Mouse (Mus musculus) embryonic facial prominence, embryonic 14.5 days (tissue): ENCODE data around the gene Trim71. TPM values are rescaled to one million over a fixed set of nuclear protein-coding genes. Genes with fewer than 3 reads are reported as not detected.
A peak's percentile ranks its signal among the peaks of the same experiment; 100 is the strongest.

Source experiments
- ATAC-seq: fragments of 200-750 bp; cut with Nextera tagmentation; 2 replicates; pipeline ENCODE4 v1.8.0; 2017; ENCODE audit warnings: low read depth, moderate number of reproducible peaks, moderate TSS enrichment
- DNase-seq: peaks from one replicate; pipeline ENCODE4 v3.0.0-alpha.2; 2015; ENCODE audit warnings: low spot score
- H3K27ac ChIP-seq: fragments of 300-500 bp; sonication (generic); replicated peaks from 2 replicates; pipeline ENCODE4 v1.5.1; 2014; ENCODE audit warnings: low read depth, mild to moderate bottlenecking, low read length, moderate library complexity
- H3K27me3 ChIP-seq: fragments of 300-500 bp; sonication (generic); replicated peaks from 2 replicates; pipeline ENCODE4 v1.6.1; 2014; ENCODE audit warnings: low read length; ENCODE audit not compliant: control insufficient read depth, insufficient read depth
- H3K36me3 ChIP-seq: fragments of 300-500 bp; sonication (generic); 2 replicates; pipeline ENCODE4 v1.6.1; 2014; ENCODE audit warnings: low read length, mixed read lengths; ENCODE audit not compliant: control insufficient read depth, insufficient read depth
- H3K4me1 ChIP-seq: fragments of 300-500 bp; sonication (generic); 2 replicates; pipeline ENCODE4 v1.6.1; 2014; ENCODE audit warnings: antibody characterized with exemption, low read length; ENCODE audit not compliant: control insufficient read depth, insufficient read depth
- H3K4me2 ChIP-seq: fragments of 300-500 bp; sonication (generic); 2 replicates; pipeline ENCODE4 v1.6.1; 2014; ENCODE audit warnings: low read depth, mild to moderate bottlenecking, low read length, moderate library complexity, mixed read lengths
- H3K4me3 ChIP-seq: fragments of 300-500 bp; sonication (generic); 2 replicates; pipeline ENCODE4 v1.5.1; 2014; ENCODE audit warnings: low read depth, mild to moderate bottlenecking, low read length
- H3K9ac ChIP-seq: fragments of 300-500 bp; sonication (generic); 2 replicates; pipeline ENCODE4 v1.6.1; 2014; ENCODE audit warnings: low read depth, mild to moderate bottlenecking, low read length, moderate library complexity, mixed read lengths
- H3K9me3 ChIP-seq: fragments of 300-500 bp; sonication (generic); 2 replicates; pipeline ENCODE4 v1.6.1; 2016; ENCODE audit warnings: low read length; ENCODE audit not compliant: control insufficient read depth
- WGBS: fragments of 180-500 bp; shearing (Covaris S2); extraction: QIAGEN DNeasy Blood & Tissue Kit; methylation state at CpG from one replicate; pipeline ENCODE4 v1.1.7; 2014; 5-methylcytosine and 5-hydroxymethylcytosine counted together
- polyA plus RNA-seq: library from polyadenylated mRNA; unstranded; fragments of >200 nt; fragmentation: Nextera tagmentation; extraction: Ambion mirVana; gene quantifications from 2 replicates; pipeline ENCODE4 v1.2.1, GENCODE M21; 2014

Gene Trim71
- polyA plus RNA-seq, 1 experiment from 2014 or later = 0.06 TPM

DNA sequence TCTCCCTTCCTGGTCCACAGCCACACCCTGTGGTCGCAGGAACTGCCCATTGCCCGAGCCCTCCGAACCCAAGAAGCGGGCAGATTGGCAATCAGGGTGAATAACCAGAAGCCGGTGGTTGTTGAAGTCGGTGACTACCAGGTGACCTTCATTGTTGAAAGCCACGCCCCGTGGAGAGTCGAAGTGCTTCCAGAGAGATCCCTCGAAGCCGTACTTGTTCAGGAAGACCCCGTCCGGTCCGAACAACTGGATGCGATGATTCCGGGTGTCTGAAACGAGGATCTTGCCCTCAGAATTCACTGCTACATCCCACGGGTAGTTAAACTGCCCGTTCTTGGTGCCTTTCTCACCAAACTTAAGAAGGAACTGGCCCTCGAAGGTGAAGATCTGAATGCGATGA is 51.3 kb downstream of the Trim71 start:
- Histone ChIP-seq H3K27ac (no peak overlapping the region), H3K4me1 (no peaks in the 10 kb centered on the region), H3K4me3 (no peak overlapping the region), H3K36me3 (peaks cover 17% of the 10 kb centered on the region; the same call in 1 of the 2 replicates), H3K9me3 (peaks cover 22% of the 10 kb centered on the region), H3K4me2 (no peak overlapping the region), H3K9ac (no peak overlapping the region), H3K27me3 (no peaks in the 10 kb centered on the region)
- 97% methylated on average over 21 of the region's 21 CpGs for WGBS
- DNase-seq = no peak
- ATAC-seq = no peak

DNA sequence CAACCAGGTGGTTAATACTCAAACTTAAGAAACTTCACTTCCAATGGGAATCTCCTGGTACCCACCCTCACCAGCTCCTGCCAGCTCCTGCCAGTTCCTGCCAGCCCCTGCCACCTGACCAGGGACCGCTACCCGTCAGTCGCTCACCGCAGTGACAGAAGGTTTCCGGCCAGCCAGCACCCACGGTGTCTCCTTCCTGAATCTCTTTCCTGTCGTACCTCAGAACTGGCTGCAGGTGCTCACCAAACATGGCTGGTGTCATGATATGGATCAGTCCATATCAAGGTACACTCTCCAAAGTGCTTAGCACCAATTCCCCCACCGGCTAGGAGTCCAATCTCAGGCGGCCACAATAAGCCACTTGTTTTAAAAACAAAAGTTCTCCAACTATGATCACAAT is 54.4 kb downstream of the Trim71 start:
- Histone ChIP-seq H3K9me3 (peaks cover 22% of the 10 kb centered on the region), H3K27ac (no peak overlapping the region), H3K4me3 (no peak overlapping the region), H3K27me3 (no peaks in the 10 kb centered on the region), H3K4me2 (no peak overlapping the region), H3K4me1 (no peaks in the 10 kb centered on the region), H3K36me3 (peaks cover 17% of the 10 kb centered on the region; the same call in 1 of the 2 replicates), H3K9ac (no peak overlapping the region)
- WGBS = 91% methylated on average over 9 of the region's 9 CpGs
- DNase-seq = no peak
- no peak for ATAC-seq

DNA sequence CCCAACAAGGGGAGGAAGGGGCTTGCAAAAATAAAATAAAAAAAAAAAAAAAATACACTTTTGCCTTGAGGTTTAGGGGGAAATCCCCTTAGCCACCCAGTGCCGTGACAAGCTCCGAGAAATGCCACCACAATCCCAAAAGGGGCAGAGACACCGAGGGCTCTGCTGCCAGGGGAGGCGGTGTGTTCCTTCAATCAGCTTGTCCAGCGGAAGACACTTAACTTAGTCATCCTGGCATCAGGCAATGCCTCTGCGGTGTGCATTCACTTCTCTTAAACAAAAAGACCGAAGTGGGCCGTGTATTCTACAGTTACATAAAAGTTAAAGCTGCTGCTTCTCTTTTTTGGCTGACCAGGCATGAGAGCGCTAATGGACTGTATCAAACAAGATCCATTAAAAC is 56.7 kb downstream of the Trim71 start:
- ATAC-seq (no peak), DNase-seq (no peak)
- H3K4me1 ChIP-seq = no peaks in the 10 kb centered on the region
- H3K9me3 ChIP-seq = peaks cover 4% of the 10 kb centered on the region
- no peak overlapping the region for H3K9ac ChIP-seq
- no peak overlapping the region for H3K4me3 ChIP-seq
- no peak overlapping the region for H3K27ac ChIP-seq
- no peaks in the 10 kb centered on the region for H3K27me3 ChIP-seq
- H3K4me2 ChIP-seq = no peak overlapping the region
- WGBS = 86% methylated on average over 9 of the region's 9 CpGs
- peaks cover under 1% of the 10 kb centered on the region; the same call in 1 of the 2 replicates for H3K36me3 ChIP-seq

DNA sequence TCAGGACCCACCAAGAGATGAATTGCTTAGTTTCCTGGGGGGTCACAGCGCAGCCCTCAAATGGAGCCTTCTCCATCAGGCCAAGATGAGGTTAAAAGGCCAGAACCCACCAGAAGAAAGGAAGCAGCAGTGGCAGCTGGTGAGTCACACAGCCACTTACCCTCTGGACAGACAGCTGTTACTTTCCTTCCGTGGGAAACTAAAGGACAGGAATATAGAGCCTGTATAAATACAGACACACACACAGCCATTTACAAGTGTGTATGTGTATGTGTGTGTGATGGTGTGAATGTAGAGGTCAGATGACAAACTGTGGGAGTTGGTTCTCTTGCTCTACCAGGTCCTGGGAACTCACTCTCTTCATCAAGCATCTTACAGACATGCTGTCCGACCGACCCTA is 57.6 kb downstream of the Trim71 start:
- no peak for ATAC-seq

DNA sequence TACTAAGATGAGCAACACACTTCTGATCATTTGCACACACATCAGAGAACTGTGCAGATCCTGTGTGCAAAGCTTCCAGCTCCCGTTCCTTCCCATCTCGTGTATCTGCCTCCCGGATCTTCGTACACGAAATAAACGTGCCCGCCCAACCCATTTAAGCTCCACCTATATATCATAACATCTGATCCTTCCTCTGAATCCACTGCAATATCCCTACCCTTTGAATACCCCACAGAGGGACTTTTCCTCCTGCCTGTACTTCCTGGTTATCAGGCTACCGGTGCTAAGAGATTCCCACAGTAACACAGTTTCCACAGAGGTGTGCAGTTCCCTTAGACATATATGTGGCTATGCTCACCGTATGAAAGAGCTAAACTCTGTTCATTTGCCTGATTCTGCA is 59.4 kb downstream of the Trim71 start, which contains the start of gene Ccr4:
Gene Ccr4 (minus strand): TSS at position 101 of the 400 bp plus-strand sequence.
- no peak for ATAC-seq
- 82% methylated on average over 9 of the region's 9 CpGs for WGBS
- Histone ChIP-seq H3K27ac (no peak within 1 kb of the TSS), H3K4me3 (no peak within 1 kb of the TSS), H3K4me2 (no peak within 1 kb of the TSS), H3K4me1 (no peaks in the 10 kb centered on the region), H3K9ac (peak within 1 kb of the TSS; percentile 8; the same call in 1 of the 2 replicates), H3K36me3 (no peaks in the 10 kb centered on the region), H3K27me3 (no peaks in the 10 kb centered on the region), H3K9me3 (no peaks in the 10 kb centered on the region)
- DNase-seq = no peak

More for the DNA sequence above, 57.6 kb downstream of the Trim71 start:
- no peaks in the 10 kb centered on the region for H3K36me3 ChIP-seq
- 82% methylated on average over 4 of the region's 4 CpGs for WGBS
- no peak overlapping the region for H3K4me2 ChIP-seq
- H3K4me1 ChIP-seq = no peaks in the 10 kb centered on the region
- H3K27ac ChIP-seq = no peak overlapping the region
- no peak for DNase-seq
- no peaks in the 10 kb centered on the region for H3K9me3 ChIP-seq
- H3K4me3 ChIP-seq = no peak overlapping the region
- H3K27me3 ChIP-seq = no peaks in the 10 kb centered on the region
- H3K9ac ChIP-seq = no peak overlapping the region

DNA sequence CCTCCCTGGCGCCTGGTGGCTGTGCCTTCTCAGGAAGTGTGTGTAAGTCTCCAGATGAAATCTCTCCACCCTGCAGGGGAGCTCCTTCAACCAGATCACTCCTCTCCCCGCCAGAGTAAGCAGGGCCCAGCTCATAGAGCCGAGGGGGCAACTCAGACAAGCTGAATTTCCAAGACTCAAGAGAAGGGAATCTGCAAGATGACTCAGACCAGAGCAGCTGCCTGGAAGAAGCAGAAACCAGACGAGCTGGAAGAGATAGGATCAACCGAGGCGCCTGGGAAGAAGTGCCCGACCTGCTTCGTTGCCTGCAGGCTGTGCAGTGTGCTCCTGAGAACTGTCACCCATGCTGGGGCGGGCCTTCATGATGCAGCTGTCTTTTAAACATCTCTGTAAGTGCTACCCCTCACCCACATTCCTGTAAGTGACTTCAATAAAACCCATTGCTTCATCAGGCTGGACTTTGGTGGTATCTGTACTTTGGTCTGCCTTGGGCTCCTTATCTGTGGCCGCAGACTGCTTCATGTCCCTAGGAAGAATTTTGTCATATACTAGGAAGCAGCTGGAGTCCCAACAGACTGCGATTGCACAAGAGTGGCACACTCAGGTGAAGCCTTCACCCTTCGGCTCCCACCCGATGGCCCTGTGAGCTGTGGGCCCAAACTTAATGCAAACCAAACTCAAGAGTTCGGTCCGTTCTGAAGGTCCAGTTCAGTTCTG is 61.3 kb downstream of the Trim71 start:
- no peaks in the 10 kb centered on the region for H3K27me3 ChIP-seq
- 64% methylated on average over 15 of the region's 15 CpGs for WGBS
- no peak for ATAC-seq
- DNase-seq = peak; percentile 38
- H3K27ac ChIP-seq = no peak overlapping the region
- H3K4me3 ChIP-seq = no peak overlapping the region
- no peaks in the 10 kb centered on the region for H3K36me3 ChIP-seq
- no peak overlapping the region for H3K9ac ChIP-seq
- no peaks in the 10 kb centered on the region for H3K9me3 ChIP-seq
- H3K4me2 ChIP-seq = no peak overlapping the region
- no peaks in the 10 kb centered on the region for H3K4me1 ChIP-seq

DNA sequence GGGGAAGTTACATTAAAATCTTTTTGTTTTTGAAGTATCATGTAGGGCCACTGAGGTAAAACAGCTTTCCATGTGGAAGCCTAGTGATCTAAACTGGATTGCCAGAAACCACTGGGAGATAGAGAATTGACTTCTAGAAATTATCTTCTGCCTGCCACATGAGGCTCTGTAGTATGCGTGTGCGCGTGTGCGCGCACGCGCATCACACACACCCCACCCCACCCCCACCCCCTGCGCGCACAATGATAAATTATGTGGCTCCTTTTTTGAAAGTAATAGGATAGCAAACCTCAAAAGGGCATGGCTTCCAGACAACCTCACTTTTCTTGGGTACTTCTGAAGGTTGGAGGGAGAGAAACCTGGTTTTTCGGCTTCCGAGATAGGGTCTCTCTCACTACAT is 62.3 kb downstream of the Trim71 start:
- Histone ChIP-seq H3K27ac (no peak overlapping the region), H3K27me3 (no peaks in the 10 kb centered on the region), H3K4me1 (no peaks in the 10 kb centered on the region), H3K9me3 (no peaks in the 10 kb centered on the region), H3K36me3 (no peaks in the 10 kb centered on the region), H3K4me2 (no peak overlapping the region), H3K4me3 (no peak overlapping the region), H3K9ac (no peak overlapping the region)
- 98% methylated on average over 11 of the region's 11 CpGs for WGBS
- ATAC-seq (no peak), DNase-seq (no peak)

DNA sequence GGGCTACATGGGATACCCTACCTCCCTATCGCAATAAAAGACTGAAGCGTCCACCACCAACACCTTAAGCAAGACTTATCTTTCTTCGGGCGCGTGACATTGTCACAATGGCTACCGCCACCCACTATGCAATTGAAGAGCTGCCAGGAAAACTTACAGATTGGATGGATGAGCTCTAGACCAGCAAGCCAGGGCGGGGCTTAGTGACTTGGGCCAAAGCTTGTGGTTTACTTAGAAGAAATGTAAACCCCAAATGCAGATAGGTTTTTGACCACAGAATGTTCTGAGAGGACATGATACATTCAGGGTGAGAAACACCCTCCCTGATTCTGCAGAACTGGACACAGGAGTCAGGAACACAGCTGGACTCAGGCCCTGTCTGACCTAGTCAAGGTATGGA is 63.1 kb downstream of the Trim71 start:
- Histone ChIP-seq H3K27ac (no peak overlapping the region), H3K36me3 (no peaks in the 10 kb centered on the region), H3K4me3 (no peak overlapping the region), H3K4me2 (no peak overlapping the region), H3K4me1 (no peaks in the 10 kb centered on the region), H3K9me3 (no peaks in the 10 kb centered on the region), H3K9ac (no peak overlapping the region), H3K27me3 (no peaks in the 10 kb centered on the region)
- WGBS = 95% methylated on average over 7 of the region's 7 CpGs
- DNase-seq (no peak), ATAC-seq (no peak)
